Mouse (Mus musculus) kidney, adult 2 months (tissue): Measurements from ENCODE around the gene Slfnl1. TPM values are rescaled to one million over a fixed set of nuclear protein-coding genes. Genes with fewer than 3 reads are reported as not detected.

Source experiments
- DNase-seq: peaks from one replicate; pipeline ENCODE4 v3.0.0; 2021
- H3K27ac ChIP-seq: fragments of 200-500 bp; 2 replicates; pipeline ENCODE4 v1.5.1; 2012; ENCODE audit warnings: low read depth, low read length, control low read depth, inconsistent platforms; ENCODE audit not compliant: insufficient read depth
- H3K27me3 ChIP-seq: fragments of 200-500 bp; replicated peaks from 2 replicates; pipeline ENCODE4 v1.6.1; 2012; ENCODE audit warnings: mild to moderate bottlenecking, moderate library complexity, low read length, inconsistent platforms; ENCODE audit not compliant: control insufficient read depth, insufficient read depth
- H3K36me3 ChIP-seq: fragments of 200-500 bp; 2 replicates; pipeline ENCODE4 v1.6.1; 2012; ENCODE audit warnings: mild to moderate bottlenecking, moderate library complexity, low read length, inconsistent platforms; ENCODE audit not compliant: control insufficient read depth, insufficient read depth
- H3K4me1 ChIP-seq: fragments of 200-500 bp; 2 replicates; pipeline ENCODE4 v1.6.1; 2011; ENCODE audit warnings: low read length; ENCODE audit not compliant: control insufficient read depth, insufficient read depth
- H3K4me3 ChIP-seq: fragments of 200-500 bp; 2 replicates; pipeline ENCODE4 v1.5.1; 2011; ENCODE audit warnings: mild to moderate bottlenecking, low read depth, low read length, control low read depth; ENCODE audit not compliant: insufficient read depth
- CTCF ChIP-seq: fragments of 200-500 bp; conservative IDR thresholded peaks from 2 replicates; pipeline ENCODE4 v1.5.1; 2011; ENCODE audit warnings: low read depth, mild to moderate bottlenecking, control low read depth, low read length, moderate library complexity, mixed read lengths; ENCODE audit not compliant: insufficient read depth, insufficient read length
- POLR2A ChIP-seq: fragments of 200-500 bp; IDR thresholded peaks from one replicate; pipeline ENCODE4 v1.6.1; 2011; ENCODE audit warnings: low read depth, low read length, control low read depth
- WGBS: fragments of 180-500 bp; shearing (Covaris S2); methylation state at CpG from one replicate; pipeline ENCODE4 v1.1.7; 2018; 5-methylcytosine and 5-hydroxymethylcytosine counted together
- polyA plus RNA-seq: library from polyadenylated mRNA; depleted of rRNA; stranded (reverse); fragments of >200 nt; gene quantifications from 2 replicates; pipeline ENCODE4 v1.2.3, GENCODE M21; 2012

The Slfnl1 gene
- polyA plus RNA-seq, 1 experiment: 0.31 TPM

DNA sequence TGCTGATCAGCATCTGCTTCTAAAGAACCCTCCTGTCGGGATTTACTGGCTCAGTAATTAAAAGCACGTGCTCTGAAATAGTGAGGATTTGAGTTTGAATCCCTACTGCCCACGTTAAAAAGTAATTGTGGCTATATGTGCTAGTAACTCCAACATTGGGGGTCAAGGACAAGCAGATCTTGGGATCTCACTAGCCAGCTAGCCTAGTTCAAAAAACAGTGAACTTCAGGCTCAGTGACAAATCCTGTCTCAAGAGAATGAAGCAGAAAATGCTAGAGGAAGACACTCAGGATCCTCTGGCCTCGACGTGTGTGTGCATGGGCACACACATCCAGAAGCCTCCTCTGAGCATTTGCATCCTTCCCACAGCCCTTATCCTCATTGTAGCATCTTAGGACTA, 10.3 kb upstream of the Slfnl1 start:
- Histone ChIP-seq H3K4me3 (no peak overlapping the region), H3K36me3 (no peaks in the 10 kb centered on the region; the same call in 1 of the 2 replicates), H3K4me1 (no peaks in the 10 kb centered on the region), H3K27ac (no peak overlapping the region; the same call in 1 of the 2 replicates), H3K27me3 (no peaks in the 10 kb centered on the region)
- WGBS: 89% methylated on average over 5 of the region's 5 CpGs
- TF ChIP-seq CTCF (no peak), POLR2A (no peak)
- DNase-seq: no peak

DNA sequence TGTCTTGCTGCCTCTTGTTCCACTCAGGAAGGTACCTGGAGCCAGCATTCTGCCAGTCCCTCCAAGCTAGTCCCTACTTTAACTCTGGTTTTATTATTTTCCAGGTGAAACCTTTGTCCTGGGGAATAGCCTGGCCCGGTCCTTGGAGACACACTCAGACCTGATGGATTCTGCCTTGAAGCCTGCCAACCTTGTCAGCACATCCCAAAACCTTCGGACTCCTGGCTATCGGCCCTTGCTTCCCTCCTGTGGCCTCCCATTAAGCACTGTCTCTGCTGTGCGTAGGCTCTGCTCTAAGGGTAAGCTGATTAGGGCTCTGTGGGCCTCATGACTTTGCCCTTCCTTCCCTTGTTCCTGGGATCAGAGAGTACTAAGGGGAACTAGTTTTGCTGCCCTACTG, 9.7 kb upstream of the Slfnl1 start:
- no peaks in the 10 kb centered on the region for H3K27me3 ChIP-seq
- H3K4me1 ChIP-seq: no peaks in the 10 kb centered on the region
- H3K27ac ChIP-seq: no peak overlapping the region
- no peaks in the 10 kb centered on the region; the same call in 1 of the 2 replicates for H3K36me3 ChIP-seq
- TF ChIP-seq CTCF (no peak), POLR2A (no peak)
- H3K4me3 ChIP-seq: no peak overlapping the region
- peak; percentile 87 for DNase-seq
- WGBS: 59% methylated on average over 4 of the region's 4 CpGs

DNA sequence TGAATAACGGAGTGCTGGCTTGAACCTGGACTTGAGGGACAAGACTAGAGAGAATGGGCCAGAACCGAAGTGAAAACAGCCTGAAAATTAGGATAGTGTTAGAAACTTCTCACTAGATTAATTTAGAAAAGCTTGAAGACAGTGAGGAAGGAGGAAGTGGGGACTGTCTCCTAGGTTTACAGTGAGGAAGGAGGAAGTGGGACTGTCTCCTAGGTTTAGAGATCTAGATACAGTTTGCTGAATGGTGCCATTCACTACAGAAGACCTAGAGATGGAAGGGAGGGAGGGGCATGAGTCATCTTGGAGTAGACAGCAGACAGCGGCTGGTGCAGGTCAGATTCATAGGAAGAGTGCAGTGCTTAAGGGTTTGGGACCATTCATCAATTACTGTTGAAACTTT, 8.9 kb upstream of the Slfnl1 start:
- Histone ChIP-seq H3K36me3 (no peaks in the 10 kb centered on the region; the same call in 1 of the 2 replicates), H3K4me3 (no peak overlapping the region), H3K27me3 (no peaks in the 10 kb centered on the region), H3K27ac (no peak overlapping the region), H3K4me1 (no peaks in the 10 kb centered on the region)
- DNase-seq: no peak
- TF ChIP-seq CTCF: no peak
- no peak for TF ChIP-seq POLR2A
- WGBS: 93% methylated on average over 3 of the region's 3 CpGs

DNA sequence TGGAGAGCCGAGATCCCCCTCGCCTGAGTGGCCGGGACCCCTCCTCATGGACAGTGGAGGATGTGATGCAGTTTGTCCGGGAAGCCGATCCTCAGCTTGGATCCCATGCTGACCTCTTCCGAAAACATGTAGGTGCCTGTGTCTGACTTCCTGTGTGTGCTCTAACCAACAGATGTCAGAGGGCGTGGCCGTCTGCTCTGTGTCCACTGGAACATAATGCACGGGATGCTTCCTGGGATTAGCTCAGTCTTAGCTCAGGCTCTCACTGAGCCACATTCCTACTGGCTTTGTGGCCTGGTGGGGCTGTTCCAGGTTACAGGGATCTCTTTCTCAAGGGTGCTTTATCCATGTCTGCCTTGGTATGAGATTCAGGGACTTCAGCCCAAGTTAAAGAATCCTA, 3.9 kb upstream of the Slfnl1 start:
- H3K4me3 ChIP-seq: no peak overlapping the region
- WGBS: 83% methylated on average over 9 of the region's 9 CpGs
- no peak for DNase-seq
- no peak overlapping the region for H3K27ac ChIP-seq
- H3K27me3 ChIP-seq: no peaks in the 10 kb centered on the region
- no peaks in the 10 kb centered on the region for H3K4me1 ChIP-seq
- TF ChIP-seq CTCF (no peak), POLR2A (no peak)
- H3K36me3 ChIP-seq: no peaks in the 10 kb centered on the region

DNA sequence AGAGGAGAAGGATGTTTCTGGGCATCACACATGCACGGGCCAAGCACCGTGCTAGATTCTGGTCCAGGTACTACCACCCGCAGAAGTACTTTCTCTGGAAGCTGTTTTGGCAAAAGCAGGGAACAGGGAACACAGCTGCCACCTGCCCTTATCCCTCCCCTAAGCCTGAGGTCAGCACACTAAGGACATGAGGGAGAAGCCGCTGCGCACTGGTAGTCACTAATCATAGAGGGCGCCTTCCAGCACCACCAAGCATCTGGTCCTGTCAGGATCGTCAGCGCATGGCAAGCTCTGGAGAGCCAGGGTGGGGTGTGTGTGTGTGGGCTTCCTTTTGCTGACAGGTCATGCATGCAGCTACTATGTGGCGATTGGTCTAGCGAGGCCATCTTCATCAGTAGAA, 6.6 kb downstream of the Slfnl1 start:
- Histone ChIP-seq H3K36me3 (no peaks in the 10 kb centered on the region), H3K4me1 (no peaks in the 10 kb centered on the region), H3K4me3 (no peak overlapping the region), H3K27ac (no peak overlapping the region), H3K27me3 (no peaks in the 10 kb centered on the region)
- DNase-seq: no peak
- TF ChIP-seq CTCF (no peak), POLR2A (no peak)
- WGBS: 87% methylated on average over 10 of the region's 10 CpGs

DNA sequence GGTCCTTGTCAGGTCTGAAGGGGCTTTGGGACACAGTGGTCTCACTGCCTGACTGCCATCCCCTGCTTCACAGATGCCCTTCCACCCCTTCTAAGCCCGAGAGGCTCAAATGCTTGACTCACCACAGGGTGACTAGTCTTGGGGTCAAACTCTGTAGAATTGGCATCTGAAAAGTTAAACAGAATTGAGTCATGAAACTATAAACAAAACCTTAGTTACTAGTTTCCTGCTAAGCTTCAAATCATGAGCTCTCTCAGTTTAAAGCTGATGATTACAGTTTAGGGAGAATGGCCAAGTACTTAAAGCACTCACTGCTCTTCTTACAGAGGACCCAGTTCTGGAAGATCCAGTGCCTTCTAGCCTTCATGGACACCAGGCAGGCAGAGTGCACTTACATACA, 12.9 kb downstream of the Slfnl1 start:
- DNase-seq: no peak
- Histone ChIP-seq H3K4me3 (no peak overlapping the region), H3K4me1 (no peaks in the 10 kb centered on the region), H3K36me3 (peaks cover 2% of the 10 kb centered on the region; the same call in 1 of the 2 replicates), H3K27me3 (no peaks in the 10 kb centered on the region), H3K27ac (no peak overlapping the region)
- TF ChIP-seq POLR2A (no peak), CTCF (no peak)
- WGBS: 75% methylated on average over 1 of the region's 1 CpGs

DNA sequence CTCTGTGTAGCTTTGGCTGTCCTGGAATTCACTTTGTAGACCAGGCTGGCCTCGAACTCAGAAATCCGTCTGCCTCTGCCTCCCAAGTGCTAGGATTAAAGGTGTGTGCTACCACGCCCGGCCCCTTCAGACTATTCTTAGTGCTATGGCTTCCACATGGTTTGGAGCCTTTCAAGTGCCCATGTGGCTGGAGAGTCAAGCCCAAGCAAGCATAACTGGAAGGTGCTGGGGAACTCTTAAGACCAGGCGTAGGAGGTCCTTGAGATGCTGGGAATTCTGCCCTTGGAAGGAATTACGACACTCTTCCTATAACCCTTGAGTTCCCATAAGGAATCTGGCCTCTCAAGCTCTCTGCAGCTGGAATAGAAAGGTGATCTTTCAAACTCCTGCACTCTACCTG, 24.6 kb downstream of the Slfnl1 start:
- DNase-seq: no peak
- no peak for TF ChIP-seq POLR2A
- TF ChIP-seq CTCF: no peak
- 95% methylated on average over 6 of the region's 6 CpGs for WGBS
- peaks cover 10% of the 10 kb centered on the region for H3K36me3 ChIP-seq
- H3K4me3 ChIP-seq: no peak overlapping the region
- no peaks in the 10 kb centered on the region for H3K27me3 ChIP-seq
- H3K4me1 ChIP-seq: 0 out of 2 replicates have a peak, but pooled peaks cover 3% of the 10 kb centered on the region
- no peak overlapping the region for H3K27ac ChIP-seq
